Mouse (Mus musculus) midbrain, embryonic 13.5 days (tissue): ENCODE measurements around the gene Lpp. TPM values are rescaled to one million over a fixed set of nuclear protein-coding genes. Genes with fewer than 3 reads are reported as not detected.
"Not testable (repeated sequence)": the region's sequence is repeated elsewhere in the genome, so short reads cannot be mapped to it uniquely, and the experiment has no call there.

Experiments
- ATAC-seq: fragments of 200-750 bp; cut with Nextera tagmentation; 2 replicates; pipeline ENCODE4 v1.8.0; 2017; ENCODE audit warnings: mild to moderate bottlenecking, moderate TSS enrichment, moderate library complexity
- H3K27ac ChIP-seq: fragments of 300-500 bp; sonication (generic); 2 replicates; pipeline ENCODE4 v1.5.1; 2015; ENCODE audit warnings: inconsistent platforms, mild to moderate bottlenecking, moderate library complexity
- H3K27me3 ChIP-seq: fragments of 300-500 bp; sonication (generic); 2 replicates; pipeline ENCODE4 v1.6.1; 2015; ENCODE audit warnings: mild to moderate bottlenecking, inconsistent platforms
- H3K36me3 ChIP-seq: fragments of 300-500 bp; sonication (generic); 2 replicates; pipeline ENCODE4 v1.6.1; 2015; ENCODE audit warnings: mild to moderate bottlenecking, inconsistent platforms
- H3K4me1 ChIP-seq: fragments of 300-500 bp; sonication (generic); replicated peaks from 2 replicates; pipeline ENCODE4 v1.6.1; 2015; ENCODE audit warnings: inconsistent platforms
- H3K4me2 ChIP-seq: fragments of 300-500 bp; sonication (generic); replicated peaks from 2 replicates; pipeline ENCODE4 v1.6.1; 2015; ENCODE audit warnings: moderate library complexity, mild to moderate bottlenecking, inconsistent platforms
- H3K4me3 ChIP-seq: fragments of 300-500 bp; sonication (generic); replicated peaks from 2 replicates; pipeline ENCODE4 v1.5.1; 2015; ENCODE audit warnings: mild to moderate bottlenecking, inconsistent platforms
- H3K9ac ChIP-seq: fragments of 300-500 bp; sonication (generic); replicated peaks from 2 replicates; pipeline ENCODE4 v1.6.1; 2015; ENCODE audit warnings: mild to moderate bottlenecking, inconsistent platforms
- H3K9me3 ChIP-seq: fragments of 300-500 bp; sonication (generic); 2 replicates; pipeline ENCODE4 v1.6.1; 2016; ENCODE audit warnings: mild to moderate bottlenecking, inconsistent platforms
- WGBS: fragments of 180-500 bp; shearing (Covaris S2); methylation state at CpG from one replicate; pipeline ENCODE4 v1.1.7; 2015; 5-methylcytosine and 5-hydroxymethylcytosine counted together
- polyA plus RNA-seq: library from polyadenylated mRNA; unstranded; fragments of >200 nt; fragmentation: Nextera tagmentation; extraction: Ambion mirVana; gene quantifications from 2 replicates; pipeline ENCODE4 v1.2.1, GENCODE M21; 2015

Gene Lpp
- polyA plus RNA-seq, 1 experiment from 2014 or later: 9.0 TPM

DNA sequence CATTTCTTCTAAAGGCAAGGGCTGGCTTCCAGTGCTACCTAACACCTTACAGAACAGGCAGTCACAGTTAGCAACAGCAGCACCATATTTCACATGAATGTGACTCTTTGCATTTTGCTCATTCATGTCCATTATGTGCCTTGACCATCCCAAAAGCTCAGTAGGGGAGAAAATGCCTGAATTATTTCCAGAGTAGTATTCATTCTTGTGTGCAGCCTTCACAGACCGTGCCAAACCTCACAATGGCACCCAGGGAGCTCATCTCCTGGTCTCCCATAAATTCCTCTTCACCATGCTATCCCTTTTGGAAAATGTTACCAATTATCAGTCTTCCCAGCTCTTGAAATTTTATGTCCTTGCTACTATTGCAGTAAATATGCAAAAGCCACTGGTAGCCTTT lies 584.9 kb downstream of the Lpp start:
- Histone ChIP-seq H3K27me3 (no peaks in the 10 kb centered on the region), H3K27ac (no peak overlapping the region), H3K9ac (no peak overlapping the region), H3K4me1 (no peaks in the 10 kb centered on the region), H3K9me3 (no peaks in the 10 kb centered on the region), H3K36me3 (no peaks in the 10 kb centered on the region), H3K4me2 (no peak overlapping the region), H3K4me3 (no peak overlapping the region)
- WGBS: 39% methylated on average over 1 of the region's 1 CpGs
- ATAC-seq: no peak

DNA sequence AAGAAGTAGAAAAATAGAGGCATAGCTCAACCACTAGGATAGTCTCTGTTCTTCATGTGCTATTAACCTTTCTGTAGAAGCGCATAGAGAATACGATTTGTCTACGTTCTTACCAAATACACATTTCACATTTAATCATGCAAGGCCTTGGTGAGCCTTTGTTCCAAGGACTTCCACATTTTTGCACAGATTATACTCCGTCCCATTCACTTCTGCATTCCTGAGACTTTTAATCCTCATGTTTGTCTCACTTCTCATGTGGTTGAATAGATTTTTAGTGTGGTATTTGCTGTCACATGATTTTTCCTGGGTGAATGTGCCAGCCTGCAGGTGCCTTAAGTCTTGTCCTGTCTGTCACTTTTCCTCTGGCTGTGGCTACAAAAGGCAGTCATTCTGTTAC lies 586.1 kb downstream of the Lpp start:
- no peak overlapping the region for H3K4me2 ChIP-seq
- H3K4me3 ChIP-seq: no peak overlapping the region
- no peak overlapping the region for H3K27ac ChIP-seq
- H3K27me3 ChIP-seq: no peaks in the 10 kb centered on the region
- H3K9ac ChIP-seq: no peak overlapping the region
- no peaks in the 10 kb centered on the region for H3K36me3 ChIP-seq
- ATAC-seq: no peak
- WGBS: 59% methylated on average over 4 of the region's 4 CpGs
- H3K9me3 ChIP-seq: no peaks in the 10 kb centered on the region
- H3K4me1 ChIP-seq: no peaks in the 10 kb centered on the region

DNA sequence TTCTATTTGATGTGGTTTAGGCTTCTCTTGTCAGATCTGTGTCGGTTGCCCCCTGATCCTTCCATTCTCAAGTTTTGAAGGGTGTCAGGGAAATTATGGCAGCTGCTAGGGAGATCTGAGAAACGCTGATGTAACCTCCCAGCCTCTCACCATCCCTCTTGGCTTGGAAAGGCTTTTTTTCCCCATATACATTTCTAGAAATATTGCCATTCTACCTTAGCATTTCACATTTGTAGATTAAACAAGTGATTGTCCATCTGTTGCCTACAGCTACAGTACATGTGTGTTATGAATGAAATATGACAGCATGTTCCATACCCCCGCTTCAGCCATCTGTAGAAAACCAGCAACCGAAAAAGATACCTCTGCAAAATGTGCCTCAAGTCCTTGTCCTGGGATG lies 589.5 kb downstream of the Lpp start:
- WGBS: 71% methylated on average over 4 of the region's 4 CpGs
- ATAC-seq: no peak
- H3K36me3 ChIP-seq: no peaks in the 10 kb centered on the region
- no peaks in the 10 kb centered on the region for H3K9me3 ChIP-seq
- H3K4me3 ChIP-seq: no peak overlapping the region
- H3K27me3 ChIP-seq: no peaks in the 10 kb centered on the region
- H3K27ac ChIP-seq: no peak overlapping the region
- no peak overlapping the region for H3K4me2 ChIP-seq
- H3K9ac ChIP-seq: no peak overlapping the region
- H3K4me1 ChIP-seq: no peaks in the 10 kb centered on the region

- 94% methylated on average over 11 of the region's 11 CpGs for WGBS
- Histone ChIP-seq H3K4me1 (no peaks in the 10 kb centered on the region), H3K9ac (no peak overlapping the region), H3K4me2 (no peak overlapping the region), H3K27ac (no peak overlapping the region), H3K9me3 (no peaks in the 10 kb centered on the region), H3K36me3 (no peaks in the 10 kb centered on the region), H3K4me3 (no peak overlapping the region), H3K27me3 (no peaks in the 10 kb centered on the region)
- ATAC-seq: no peak
These were observed 597.0 kb downstream of the Lpp start for GRCm38 (mm10) chr16:24990331-24990730.

- 83% methylated on average over 10 of the region's 10 CpGs for whole genome bisulfite sequencing
- no peak overlapping the region for H3K27ac ChIP-seq
- no peak overlapping the region for H3K4me3 ChIP-seq
- H3K9ac ChIP-seq: no peak overlapping the region
- no peak overlapping the region for H3K4me2 ChIP-seq
- H3K27me3 ChIP-seq: no peaks in the 10 kb centered on the region
- no peak for ATAC-seq
- no peaks in the 10 kb centered on the region for H3K36me3 ChIP-seq
- H3K9me3 ChIP-seq: no peaks in the 10 kb centered on the region
- H3K4me1 ChIP-seq: no peaks in the 10 kb centered on the region
These were observed 597.8 kb downstream of the Lpp start for GRCm38 (mm10) chr16:24991059-24991541.

DNA sequence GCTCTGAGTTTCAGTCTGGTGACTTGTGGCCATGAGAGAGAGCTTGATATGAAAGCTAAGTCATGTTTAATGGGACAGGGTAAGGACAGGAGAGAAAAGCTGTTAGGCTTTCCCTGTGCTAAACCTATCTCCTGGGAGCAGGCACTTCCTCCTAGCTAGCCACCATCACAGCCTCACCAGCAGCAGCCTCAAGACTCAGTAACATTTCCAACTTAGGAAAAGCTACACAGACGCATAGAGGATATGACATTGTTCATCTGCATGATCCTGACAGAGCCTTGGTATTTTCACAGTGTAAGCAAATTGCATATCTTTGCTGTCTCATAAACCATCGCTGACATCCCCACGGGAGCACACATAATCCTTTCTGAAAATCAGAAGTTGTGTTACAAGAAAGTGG lies 598.7 kb downstream of the Lpp start:
- H3K36me3 ChIP-seq: no peaks in the 10 kb centered on the region
- 89% methylated on average over 3 of the region's 3 CpGs for WGBS
- H3K4me3 ChIP-seq: no peak overlapping the region
- H3K4me2 ChIP-seq: no peak overlapping the region
- H3K27me3 ChIP-seq: no peaks in the 10 kb centered on the region
- no peak overlapping the region for H3K27ac ChIP-seq
- no peak for ATAC-seq
- no peaks in the 10 kb centered on the region for H3K9me3 ChIP-seq
- H3K9ac ChIP-seq: no peak overlapping the region
- H3K4me1 ChIP-seq: no peaks in the 10 kb centered on the region

DNA sequence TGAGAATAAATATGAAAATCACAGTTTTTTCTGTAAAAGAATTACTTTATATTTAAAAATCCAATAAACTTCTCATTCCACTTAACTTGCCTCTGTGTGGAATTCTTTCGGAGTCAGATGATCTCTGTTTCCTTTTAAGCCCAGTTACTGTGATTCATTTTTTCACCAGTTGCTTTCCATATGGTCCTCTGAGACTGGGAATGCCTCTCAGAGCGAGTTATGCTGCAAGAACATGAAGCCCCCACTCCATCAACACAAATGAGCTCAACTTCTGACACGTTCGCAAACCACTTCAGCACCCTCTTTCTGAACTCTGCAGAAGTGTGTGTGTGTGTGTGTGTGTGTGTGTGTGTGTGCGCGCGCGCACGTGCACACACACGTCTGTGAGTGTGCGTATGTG lies 599.2 kb downstream of the Lpp start:
- ATAC-seq: no peak
- Histone ChIP-seq H3K9ac (no peak overlapping the region), H3K4me2 (no peak overlapping the region), H3K4me3 (no peak overlapping the region), H3K4me1 (no peaks in the 10 kb centered on the region), H3K36me3 (no peaks in the 10 kb centered on the region), H3K9me3 (no peaks in the 10 kb centered on the region), H3K27ac (no peak overlapping the region), H3K27me3 (no peaks in the 10 kb centered on the region)
- 94% methylated on average over 11 of the region's 11 CpGs for WGBS

GRCm38 (mm10) chr16:25010980-25011877 lies 617.9 kb downstream of the Lpp start:
- Histone ChIP-seq H3K9me3 (no peaks in the 10 kb centered on the region), H3K4me1 (peaks cover 2% of the 10 kb centered on the region), H3K27ac (no peak overlapping the region), H3K9ac (no peak overlapping the region), H3K4me2 (no peak overlapping the region), H3K27me3 (no peaks in the 10 kb centered on the region), H3K4me3 (no peak overlapping the region), H3K36me3 (no peaks in the 10 kb centered on the region)
- WGBS: 82% methylated on average over 5 of the region's 5 CpGs
- no peak for ATAC-seq

DNA sequence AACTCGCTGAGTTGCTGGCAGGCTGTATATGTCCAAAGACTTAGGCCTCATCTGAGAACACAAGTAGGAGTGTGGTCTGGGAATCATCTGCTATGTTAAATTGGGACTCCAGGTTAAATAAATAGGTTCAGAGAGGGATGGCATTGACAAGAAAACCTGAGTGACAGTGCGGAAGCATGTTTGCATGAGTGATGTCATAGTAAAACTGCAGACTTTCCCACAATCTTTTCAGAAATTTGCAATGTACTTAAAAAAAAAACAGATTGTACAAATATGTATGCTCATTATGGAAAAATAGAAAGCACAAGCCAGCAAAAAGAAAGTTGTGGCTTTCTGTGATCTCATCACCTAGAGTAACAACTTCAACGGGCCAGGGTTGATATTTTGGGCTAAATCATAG lies 619.6 kb downstream of the Lpp start:
- Histone ChIP-seq H3K9ac (no peak overlapping the region), H3K36me3 (no peaks in the 10 kb centered on the region), H3K4me3 (no peak overlapping the region), H3K27ac (no peak overlapping the region), H3K27me3 (no peaks in the 10 kb centered on the region), H3K4me2 (no peak overlapping the region), H3K4me1 (peaks cover 9% of the 10 kb centered on the region), H3K9me3 (no peaks in the 10 kb centered on the region)
- no peak for ATAC-seq
- WGBS: 90% methylated on average over 3 of the region's 3 CpGs

GRCm38 (mm10) chr16:25016261-25016836 lies 623.0 kb downstream of the Lpp start:
- Histone ChIP-seq H3K36me3 (no peaks in the 10 kb centered on the region), H3K4me3 (no peak overlapping the region), H3K9me3 (no peaks in the 10 kb centered on the region), H3K4me1 (peaks cover 9% of the 10 kb centered on the region), H3K4me2 (no peak overlapping the region), H3K9ac (no peak overlapping the region), H3K27me3 (0 out of 2 replicates have a peak, but pooled peaks cover 4% of the 10 kb centered on the region), H3K27ac (no peak overlapping the region; the same call in 1 of the 2 replicates)
- WGBS: 37% methylated on average over 4 of the region's 4 CpGs
- ATAC-seq: peak; percentile 90

DNA sequence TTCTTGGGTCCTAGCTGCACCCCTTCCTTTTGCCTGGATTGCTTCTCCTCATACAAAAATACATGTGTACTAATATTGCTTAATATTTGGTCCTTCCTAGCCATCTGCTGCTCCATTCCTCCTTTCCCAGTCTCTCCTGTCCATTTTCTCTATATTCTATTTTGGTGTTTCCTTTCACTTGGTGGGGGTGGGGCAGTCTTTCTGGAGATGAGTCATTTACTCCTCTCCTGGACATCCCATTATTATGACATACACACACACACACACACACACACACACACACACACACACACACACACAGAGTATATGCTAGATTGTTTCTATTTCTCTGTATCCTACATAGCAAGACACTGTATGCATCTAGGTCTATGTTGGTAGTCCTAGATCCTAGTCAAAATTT lies 623.7 kb downstream of the Lpp start:
- Histone ChIP-seq H3K4me2 (no peak overlapping the region), H3K4me3 (no peak overlapping the region), H3K4me1 (peaks cover 9% of the 10 kb centered on the region), H3K36me3 (no peaks in the 10 kb centered on the region), H3K9ac (no peak overlapping the region), H3K27ac (no peak overlapping the region), H3K9me3 (no peaks in the 10 kb centered on the region), H3K27me3 (0 out of 2 replicates have a peak, but pooled peaks cover 4% of the 10 kb centered on the region)
- ATAC-seq: no peak

DNA sequence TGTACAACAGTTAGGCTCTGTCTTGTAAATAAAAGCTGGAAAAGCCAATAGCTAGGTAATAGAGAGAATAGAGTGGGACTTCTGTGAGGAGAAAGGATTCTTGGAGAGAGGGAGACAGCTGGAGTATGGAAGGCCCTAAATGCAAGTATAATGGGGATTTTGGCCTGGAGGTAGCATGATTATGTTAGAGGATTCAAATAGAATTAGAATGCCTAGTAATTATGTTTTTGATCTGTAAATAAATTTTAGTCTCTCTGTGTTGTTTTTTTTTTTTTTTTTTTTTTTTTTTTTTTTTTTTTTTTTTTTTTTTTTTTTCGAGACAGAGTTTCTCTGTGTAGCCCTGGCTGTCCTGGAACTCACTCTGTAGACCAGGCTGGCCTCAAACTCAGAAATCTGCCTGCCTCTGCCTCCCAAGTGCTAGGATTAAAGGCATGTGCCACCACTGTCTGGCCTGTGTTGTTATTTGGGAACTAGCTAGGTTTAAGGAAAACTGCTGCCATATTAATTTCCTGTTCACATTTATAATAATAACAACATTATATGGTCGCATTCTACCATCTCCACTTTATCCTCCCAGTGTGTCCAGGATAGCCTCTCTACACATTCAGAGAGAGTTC lies 628.5 kb downstream of the Lpp start:
- not testable (repeated sequence) for H3K4me2 ChIP-seq, H3K9me3 ChIP-seq, H3K36me3 ChIP-seq, ATAC-seq, H3K4me3 ChIP-seq, H3K4me1 ChIP-seq, H3K27me3 ChIP-seq, H3K9ac ChIP-seq, H3K27ac ChIP-seq
- 68% methylated on average over 2 of the region's 2 CpGs for whole genome bisulfite sequencing
